Mouse (Mus musculus) CH12.LX (cell line): ENCODE measurements at regions not wholly inside any gene's neighbourhood (a gene's known extent, or its start where the extent isn't known, plus 50 kb on each side); places are given as distances from the start of the nearest gene placed in this dataset.

Source experiments
- DNase-seq: peaks from one replicate; pipeline ENCODE4 v3.0.0-alpha.2; 2013; ENCODE audit errors: extremely low read depth
- H3K27ac ChIP-seq: 2 replicates; pipeline ENCODE4 v1.5.1; 2012; ENCODE audit warnings: low read depth, mild to moderate bottlenecking, control low read depth, moderate library complexity; ENCODE audit not compliant: insufficient read depth
- H3K27me3 ChIP-seq: replicated peaks from 2 replicates; pipeline ENCODE3; 2012; ENCODE audit warnings: inconsistent platforms
- H3K36me3 ChIP-seq, 2 experiments: replicated peaks in 1 of 2; 2 replicates each; pipeline versions ENCODE3 to v1.6.1; 2012; ENCODE audit warnings: inconsistent platforms in 1 of 2, low read length in 1 of 2, mild to moderate bottlenecking in 1 of 2, mixed read lengths in 1 of 2, moderate library complexity in 1 of 2; ENCODE audit not compliant: control insufficient read depth in 1 of 2, insufficient read depth in 1 of 2
- H3K4me1 ChIP-seq, 2 experiments: 2 replicates each; pipeline ENCODE4 v1.6.1; 2012; ENCODE audit warnings: inconsistent platforms in 1 of 2, moderate library complexity in 1 of 2; ENCODE audit not compliant: insufficient read depth in 2 of 2, control insufficient read depth in 1 of 2
- H3K4me2 ChIP-seq: 2 replicates; pipeline ENCODE4 v1.6.1; 2012; ENCODE audit warnings: low read depth, mild to moderate bottlenecking, control low read depth; ENCODE audit not compliant: poor library complexity, insufficient read depth, severe bottlenecking
- H3K4me3 ChIP-seq, 3 experiments: fragments of 150-350 bp in 1 of 3; sonication (generic) in 1 of 3; replicated peaks in 1 of 3; 2 replicates each; pipeline versions ENCODE3 to v1.5.1; 2011 to 2012; ENCODE audit warnings: low read depth in 2 of 3, low read length in 2 of 3, mild to moderate bottlenecking in 2 of 3, moderate library complexity in 2 of 3, control low read depth in 1 of 3, improper control_type of control experiment in 1 of 3, inconsistent platforms in 1 of 3, mixed read lengths in 1 of 3; ENCODE audit not compliant: poor library complexity in 1 of 3
- H3K79me2 ChIP-seq: replicated peaks from 2 replicates; pipeline ENCODE4 v1.6.1; 2012; ENCODE audit warnings: mild to moderate bottlenecking, moderate library complexity; ENCODE audit not compliant: control insufficient read depth, poor library complexity, insufficient read depth, severe bottlenecking; ENCODE audit errors: extremely low read depth
- H3K9ac ChIP-seq: 2 replicates; pipeline ENCODE4 v1.6.1; 2012; ENCODE audit warnings: low read depth, mild to moderate bottlenecking, control low read depth, moderate library complexity; ENCODE audit not compliant: insufficient read depth
- H3K9me3 ChIP-seq: replicated peaks from 2 replicates; pipeline ENCODE3; 2012; ENCODE audit warnings: low read length, inconsistent platforms, mixed read lengths
- CTCF ChIP-seq, 2 experiments: IDR thresholded peaks in 1 of 2; conservative IDR thresholded peaks in 1 of 2; 2 replicates each; pipeline ENCODE4 v1.5.1; 2011 to 2012; ENCODE audit warnings: low read depth in 2 of 2, low read length in 2 of 2, improper control_type of control experiment in 1 of 2, inconsistent platforms in 1 of 2, mild to moderate bottlenecking in 1 of 2, moderate library complexity in 1 of 2
- E2F4 ChIP-seq: IDR thresholded peaks from 2 replicates; pipeline ENCODE4 v1.6.1; 2011; ENCODE audit warnings: low read depth, low read length, improper control_type of control experiment; ENCODE audit not compliant: insufficient replicate concordance
- ELF1 ChIP-seq: IDR thresholded peaks from 2 replicates; pipeline ENCODE4 v1.6.1; 2014; ENCODE audit warnings: low read depth, mild to moderate bottlenecking, inconsistent platforms, low read length, improper control_type of control experiment
- GABPA ChIP-seq: IDR thresholded peaks from 2 replicates; pipeline ENCODE4 v1.6.1; 2012; ENCODE audit warnings: low read depth, low read length, improper control_type of control experiment, inconsistent platforms; ENCODE audit not compliant: insufficient replicate concordance
- HCFC1 ChIP-seq: IDR thresholded peaks from 2 replicates; pipeline ENCODE4 v1.6.1; 2012; ENCODE audit warnings: low read depth, mild to moderate bottlenecking, inconsistent platforms, low read length, improper control_type of control experiment
- IRF4 ChIP-seq: IDR thresholded peaks from 2 replicates; pipeline ENCODE4 v1.6.1; 2014; ENCODE audit warnings: low read depth, mild to moderate bottlenecking, inconsistent platforms, low read length, improper control_type of control experiment
- JUN ChIP-seq: IDR thresholded peaks from 2 replicates; pipeline ENCODE4 v1.6.1; 2011; ENCODE audit warnings: low read depth, mild to moderate bottlenecking, low read length, improper control_type of control experiment, moderate library complexity; ENCODE audit not compliant: insufficient read depth
- JUND ChIP-seq: conservative IDR thresholded peaks from 2 replicates; pipeline ENCODE4 v1.6.1; 2011; ENCODE audit warnings: low read depth, low read length, improper control_type of control experiment
- KAT2A ChIP-seq: IDR thresholded peaks from 2 replicates; pipeline ENCODE4 v1.6.1; 2012; ENCODE audit warnings: low read length, improper control_type of control experiment, inconsistent platforms; ENCODE audit not compliant: insufficient replicate concordance
- MAX ChIP-seq: IDR thresholded peaks from 2 replicates; pipeline ENCODE4 v1.6.1; 2011; ENCODE audit warnings: low read length, improper control_type of control experiment
- MAZ ChIP-seq: IDR thresholded peaks from 2 replicates; pipeline ENCODE4 v1.6.1; 2012; ENCODE audit warnings: low read depth, mild to moderate bottlenecking, inconsistent platforms, low read length, improper control_type of control experiment, moderate library complexity
- MEF2A ChIP-seq: IDR thresholded peaks from 2 replicates; pipeline ENCODE4 v1.6.1; 2014; ENCODE audit warnings: low read depth, mild to moderate bottlenecking, inconsistent platforms, low read length, improper control_type of control experiment, borderline replicate concordance
- MXI1 ChIP-seq: IDR thresholded peaks from 2 replicates; pipeline ENCODE4 v1.6.1; 2011; ENCODE audit warnings: mild to moderate bottlenecking, low read depth, low read length, improper control_type of control experiment
- NRF1 ChIP-seq: IDR thresholded peaks from 2 replicates; pipeline ENCODE4 v1.6.1; 2014; ENCODE audit warnings: low read depth, mild to moderate bottlenecking, inconsistent platforms, low read length, improper control_type of control experiment, moderate library complexity
- PAX5 ChIP-seq: IDR thresholded peaks from 2 replicates; pipeline ENCODE4 v1.6.1; 2012; ENCODE audit warnings: low read length, inconsistent platforms, mixed read lengths
- POLR2AphosphoS2 ChIP-seq: IDR thresholded peaks from 2 replicates; pipeline ENCODE4 v1.6.1; 2011; ENCODE audit warnings: low read depth, low read length, improper control_type of control experiment
- RAD21 ChIP-seq: IDR thresholded peaks from 2 replicates; pipeline ENCODE4 v1.6.1; 2011; ENCODE audit warnings: low read depth, mild to moderate bottlenecking, low read length, improper control_type of control experiment, moderate library complexity
- SMC3 ChIP-seq: IDR thresholded peaks from 2 replicates; pipeline ENCODE4 v1.6.1; 2011; ENCODE audit warnings: low read depth, low read length, improper control_type of control experiment
- TBP ChIP-seq: conservative IDR thresholded peaks from 2 replicates; pipeline ENCODE4 v1.6.1; 2011; ENCODE audit warnings: low read depth, low read length, improper control_type of control experiment
- TCF12 ChIP-seq: IDR thresholded peaks from 2 replicates; pipeline ENCODE4 v1.6.1; 2014; ENCODE audit warnings: low read depth, mild to moderate bottlenecking, inconsistent platforms, low read length, improper control_type of control experiment
- UBTF ChIP-seq: IDR thresholded peaks from 2 replicates; pipeline ENCODE4 v1.6.1; 2012; ENCODE audit warnings: low read depth, mild to moderate bottlenecking, inconsistent platforms, low read length, improper control_type of control experiment, moderate library complexity
- USF2 ChIP-seq: conservative IDR thresholded peaks from 2 replicates; pipeline ENCODE4 v1.6.1; 2011; ENCODE audit warnings: low read depth, low read length, improper control_type of control experiment
- ZKSCAN1 ChIP-seq: IDR thresholded peaks from 2 replicates; pipeline ENCODE4 v1.6.1; 2012; ENCODE audit warnings: low read depth, inconsistent platforms, low read length, improper control_type of control experiment, borderline replicate concordance
- ZMIZ1 ChIP-seq: IDR thresholded peaks from 2 replicates; pipeline ENCODE4 v1.6.1; 2012; ENCODE audit warnings: low read depth, mild to moderate bottlenecking, inconsistent platforms, low read length, improper control_type of control experiment
- ZNF384 ChIP-seq: IDR thresholded peaks from 2 replicates; pipeline ENCODE4 v1.6.1; 2012; ENCODE audit warnings: low read depth, low read length, improper control_type of control experiment, inconsistent platforms
- dilution Hi-C: fragments of 300-500 bp; cut with MboI; formaldehyde crosslinking; loops from 2 replicates; pipeline ENCODE4 v1.14.3; 2020; ENCODE audit warnings: low sequenced_read_pairs; ENCODE audit not compliant: extremely low pct_unique_long_range_greater_than_20kb, extremely low pct_ligation_motif_present
- in situ Hi-C: fragments of 300-500 bp; cut with MboI; formaldehyde crosslinking; loops from 3 replicates; pipeline ENCODE4 v1.14.3; 2019; ENCODE audit warnings: low sequenced_read_pairs, low pct_ligation_motif_present, low pct_unique_long_range_greater_than_20kb, mixed read lengths

GRCm38 (mm10) chr12:106835241-106835640 lies 653.2 kb upstream of the 3110018I06Rik start:
- Histone ChIP-seq H3K4me3 (no peak overlapping the region), H3K27me3 (no peaks in the 10 kb centered on the region), H3K4me1 (no peaks in the 10 kb centered on the region), H3K79me2 (no peaks in the 10 kb centered on the region), H3K27ac (no peak overlapping the region), H3K36me3 (no peaks in the 10 kb centered on the region), H3K9me3 (peaks cover 94% of the 10 kb centered on the region), H3K4me2 (no peak overlapping the region), H3K9ac (no peak overlapping the region)
- TF ChIP-seq UBTF (no peak), MAX (no peak), ELF1 (no peak), MEF2A (no peak), MAZ (no peak), SMC3 (no peak), E2F4 (no peak), JUND (no peak), PAX5 (no peak), TBP (no peak), TCF12 (no peak), IRF4 (no peak), JUN (no peak), MXI1 (no peak), KAT2A (no peak), HCFC1 (no peak), POLR2AphosphoS2 (no peak)
- DNase-seq, result no peak
- in situ Hi-C loops (no loop called here), dilution Hi-C loops (no loop called here)

GRCm38 (mm10) chr12:106839618-106840017 lies 648.8 kb upstream of the 3110018I06Rik start:
- H3K27ac ChIP-seq, result no peak overlapping the region
- no peaks in the 10 kb centered on the region for H3K79me2 ChIP-seq
- dilution Hi-C loops (no loop called here), in situ Hi-C loops (no loop called here)
- H3K9me3 ChIP-seq, result peaks cover 91% of the 10 kb centered on the region
- TF ChIP-seq MXI1 (no peak), RAD21 (no peak), POLR2AphosphoS2 (no peak), MAX (no peak), ZNF384 (no peak), ZMIZ1 (no peak), NRF1 (no peak), JUN (no peak), MEF2A (no peak), UBTF (no peak), GABPA (no peak), E2F4 (no peak), TCF12 (no peak), USF2 (no peak), CTCF (conservative IDR thresholded peaks at IDR 0.05 in 1 of 2, IDR thresholded peaks at IDR 0.05 in 1 of 2; ENCODE audit: low read depth in 2 of 2, low read length in 2 of 2) (no peak), IRF4 (no peak), ZKSCAN1 (no peak)
- no peaks in the 10 kb centered on the region for H3K36me3 ChIP-seq
- H3K9ac ChIP-seq, result no peak overlapping the region
- DNase-seq, result no peak
- H3K27me3 ChIP-seq, result no peaks in the 10 kb centered on the region
- no peak overlapping the region for H3K4me2 ChIP-seq
- no peaks in the 10 kb centered on the region for H3K4me1 ChIP-seq
- no peak overlapping the region for H3K4me3 ChIP-seq
